Mouse (Mus musculus) G1E (cell line): ENCODE measurements around the gene Creb3.

Experiments used
- CTCF ChIP-seq: IDR thresholded peaks from 2 replicates; pipeline ENCODE4 v1.5.1; 2012; ENCODE audit warnings: low read depth, low read length, inconsistent platforms, mixed read lengths
- POLR2AphosphoS5 ChIP-seq: IDR thresholded peaks from 2 replicates; pipeline ENCODE4 v1.6.1; 2012; ENCODE audit warnings: low read depth, low read length, inconsistent platforms; ENCODE audit not compliant: insufficient replicate concordance

DNA sequence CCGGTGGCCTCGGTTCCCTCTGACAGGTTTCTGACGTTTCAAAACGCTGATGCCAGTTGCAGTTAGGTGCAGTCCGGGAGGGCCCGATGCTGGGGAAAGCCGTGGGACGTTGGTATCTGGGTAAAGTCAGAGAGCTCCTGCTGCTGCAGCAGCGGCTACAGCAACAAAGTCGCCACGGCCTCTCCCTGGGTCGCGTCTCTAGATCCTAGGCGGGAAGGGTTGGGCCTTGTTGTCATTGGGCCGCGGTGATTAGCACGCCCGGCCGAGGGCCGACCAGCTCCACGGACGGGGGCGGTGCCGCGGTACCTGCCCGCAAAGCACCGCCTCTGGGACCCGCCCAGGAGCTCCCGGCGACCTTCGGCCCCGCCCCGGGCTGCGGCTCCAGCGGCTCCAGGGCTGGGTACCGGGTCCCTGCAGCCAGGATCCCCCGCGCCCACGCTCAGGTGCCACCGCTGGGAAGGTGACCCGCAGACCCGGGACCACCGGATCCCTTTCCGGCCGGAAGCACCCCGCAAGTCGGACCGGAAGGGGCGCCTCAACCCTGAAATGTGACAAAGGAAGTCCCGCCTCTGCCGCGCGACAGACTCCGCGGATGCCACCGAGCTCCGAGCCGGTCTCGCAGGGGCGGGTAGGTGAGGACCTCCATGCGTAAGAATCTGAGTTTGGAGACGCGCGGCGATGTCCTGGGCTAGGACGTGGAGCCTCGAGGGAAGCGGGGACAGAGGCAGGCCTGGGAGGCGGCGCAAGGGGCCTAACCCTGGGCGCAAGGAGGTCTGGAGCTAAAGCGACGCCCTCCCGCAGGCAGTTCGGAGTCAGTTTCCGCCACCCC, 16.5 kb downstream of the Creb3 start, which contains the start of the genes Rgp1 and Gba2:
- TF ChIP-seq CTCF (no peak), POLR2AphosphoS5 (no peak)
